Mouse (Mus musculus) ES-Bruce4 (cell line): ENCODE measurements around the gene Foxf1. TPM values are rescaled to one million over a fixed set of nuclear protein-coding genes. Genes with fewer than 3 reads are reported as not detected.

ENCODE experiments used
- H3K27ac ChIP-seq: 2 replicates; pipeline ENCODE4 v1.5.1; 2012; ENCODE audit warnings: low read length, inconsistent platforms; ENCODE audit not compliant: insufficient read depth
- H3K27me3 ChIP-seq: 2 replicates; pipeline ENCODE4 v1.6.1; 2012; ENCODE audit warnings: mild to moderate bottlenecking, low read length, inconsistent platforms; ENCODE audit not compliant: control insufficient read depth, poor library complexity, insufficient read depth, severe bottlenecking
- H3K36me3 ChIP-seq: 2 replicates; pipeline ENCODE4 v1.6.1; 2012; ENCODE audit warnings: inconsistent platforms, mild to moderate bottlenecking, low read length, moderate library complexity; ENCODE audit not compliant: control insufficient read depth, poor library complexity, insufficient read depth, severe bottlenecking
- H3K4me1 ChIP-seq: one replicate; pipeline ENCODE4 v1.8.1; 2011; ENCODE audit warnings: low read length; ENCODE audit not compliant: control insufficient read depth, insufficient read depth
- H3K4me3 ChIP-seq: 2 replicates; pipeline ENCODE4 v1.5.1; 2011; ENCODE audit warnings: low read depth, mild to moderate bottlenecking, low read length
- H3K9ac ChIP-seq: 2 replicates; pipeline ENCODE4 v1.6.1; 2012; ENCODE audit warnings: low read depth, mild to moderate bottlenecking, inconsistent platforms; ENCODE audit not compliant: poor library complexity, severe bottlenecking
- H3K9me3 ChIP-seq: replicated peaks from 2 replicates; pipeline ENCODE4 v1.6.1; 2012; ENCODE audit warnings: mild to moderate bottlenecking, low read length, inconsistent platforms; ENCODE audit not compliant: control insufficient read depth, poor library complexity, insufficient read depth, severe bottlenecking
- CTCF ChIP-seq: IDR thresholded peaks from one replicate; pipeline ENCODE4 v1.8.1; 2011; ENCODE audit warnings: low read depth, low read length
- EP300 ChIP-seq: IDR thresholded peaks from 2 replicates; pipeline ENCODE4 v1.6.1; 2011; ENCODE audit warnings: low read depth, low read length; ENCODE audit not compliant: insufficient read depth
- POLR2A ChIP-seq: IDR thresholded peaks from one replicate; pipeline ENCODE4 v1.8.1; 2011; ENCODE audit warnings: low read length; ENCODE audit not compliant: insufficient read depth
- polyA plus RNA-seq: library from polyadenylated mRNA; stranded (reverse); fragments of >200 nt; gene quantifications from 2 replicates; pipeline ENCODE4 v1.2.4, GENCODE M21; 2011; ENCODE audit warnings: low read depth; ENCODE audit not compliant: missing spikeins, insufficient read depth, insufficient read length

Gene Foxf1
- polyA plus RNA-seq, 1 experiment: 0.33 TPM

DNA sequence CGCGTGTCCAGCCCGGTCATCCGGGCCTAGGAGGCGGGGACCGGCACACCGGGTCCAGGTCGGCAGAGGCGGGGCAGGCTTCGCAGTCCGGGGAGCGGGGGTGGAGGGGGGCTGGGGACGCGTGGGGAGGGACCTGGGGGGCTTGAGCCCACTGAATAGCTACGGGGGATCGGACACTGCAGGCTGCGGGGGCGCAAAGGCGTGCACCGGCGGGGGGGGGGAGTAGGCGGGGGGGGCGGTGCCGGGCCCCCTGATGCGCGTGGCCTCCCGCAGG is 313 bp upstream of the Foxf1 start:
- Histone ChIP-seq H3K4me1 (no peaks in the 10 kb centered on the region), H3K27ac (no peak overlapping the region), H3K36me3 (no peaks in the 10 kb centered on the region), H3K4me3 (peak overlapping the region; percentile 53), H3K27me3 (peaks cover 68% of the 10 kb centered on the region), H3K9ac (peak overlapping the region; percentile 56; the same call in 1 of the 2 replicates), H3K9me3 (no peaks in the 10 kb centered on the region)
- TF ChIP-seq POLR2A: no peak
- TF ChIP-seq CTCF: no peak
- no peak for TF ChIP-seq EP300

DNA sequence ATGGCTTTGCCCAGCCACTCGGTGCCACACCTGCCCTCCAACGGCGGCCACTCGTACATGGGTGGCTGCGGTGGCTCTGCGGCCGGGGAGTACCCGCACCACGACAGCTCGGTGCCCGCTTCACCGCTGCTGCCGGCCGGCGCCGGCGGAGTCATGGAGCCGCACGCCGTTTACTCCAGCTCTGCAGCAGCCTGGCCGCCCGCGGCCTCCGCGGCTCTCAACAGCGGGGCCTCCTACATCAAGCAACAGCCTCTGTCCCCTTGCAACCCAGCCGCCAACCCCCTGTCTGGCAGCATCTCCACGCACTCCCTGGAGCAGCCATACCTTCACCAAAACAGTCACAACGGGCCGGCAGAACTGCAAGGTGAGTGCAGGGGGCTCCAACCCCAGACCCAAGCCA is 825 bp downstream of the Foxf1 start:
- TF ChIP-seq CTCF (no peak), POLR2A (no peak), EP300 (no peak)
- Histone ChIP-seq H3K4me1 (no peaks in the 10 kb centered on the region), H3K4me3 (peak overlapping the region; percentile 38), H3K9me3 (no peaks in the 10 kb centered on the region), H3K27ac (no peak overlapping the region), H3K9ac (no peak overlapping the region), H3K36me3 (no peaks in the 10 kb centered on the region), H3K27me3 (peaks cover 63% of the 10 kb centered on the region)

DNA sequence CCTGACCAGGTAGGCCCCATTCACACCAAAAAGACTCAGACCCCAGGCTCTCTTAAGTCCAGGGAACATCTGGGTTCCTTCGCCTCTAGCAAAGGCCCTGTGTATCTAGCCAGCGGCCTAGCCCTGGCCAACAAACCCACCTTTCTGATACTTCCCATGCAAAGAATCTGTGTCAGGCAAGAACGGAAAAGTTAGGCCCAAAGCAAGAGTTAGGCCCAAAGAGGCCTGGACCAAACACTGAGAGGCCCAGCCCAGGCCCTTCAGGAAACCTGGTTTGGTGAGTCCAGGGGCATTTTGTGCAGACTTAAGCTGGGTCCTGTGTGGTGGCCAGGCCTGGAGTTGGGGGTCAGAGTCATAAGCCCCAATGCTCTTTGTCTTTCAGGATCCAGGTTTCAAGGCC is 1.4 kb downstream of the Foxf1 start:
- no peak overlapping the region for H3K4me3 ChIP-seq
- TF ChIP-seq POLR2A (no peak), EP300 (no peak), CTCF (no peak)
- H3K9ac ChIP-seq: no peak overlapping the region
- H3K27ac ChIP-seq: no peak overlapping the region
- no peaks in the 10 kb centered on the region for H3K4me1 ChIP-seq
- H3K9me3 ChIP-seq: no peaks in the 10 kb centered on the region
- H3K27me3 ChIP-seq: peaks cover 60% of the 10 kb centered on the region
- H3K36me3 ChIP-seq: no peaks in the 10 kb centered on the region

DNA sequence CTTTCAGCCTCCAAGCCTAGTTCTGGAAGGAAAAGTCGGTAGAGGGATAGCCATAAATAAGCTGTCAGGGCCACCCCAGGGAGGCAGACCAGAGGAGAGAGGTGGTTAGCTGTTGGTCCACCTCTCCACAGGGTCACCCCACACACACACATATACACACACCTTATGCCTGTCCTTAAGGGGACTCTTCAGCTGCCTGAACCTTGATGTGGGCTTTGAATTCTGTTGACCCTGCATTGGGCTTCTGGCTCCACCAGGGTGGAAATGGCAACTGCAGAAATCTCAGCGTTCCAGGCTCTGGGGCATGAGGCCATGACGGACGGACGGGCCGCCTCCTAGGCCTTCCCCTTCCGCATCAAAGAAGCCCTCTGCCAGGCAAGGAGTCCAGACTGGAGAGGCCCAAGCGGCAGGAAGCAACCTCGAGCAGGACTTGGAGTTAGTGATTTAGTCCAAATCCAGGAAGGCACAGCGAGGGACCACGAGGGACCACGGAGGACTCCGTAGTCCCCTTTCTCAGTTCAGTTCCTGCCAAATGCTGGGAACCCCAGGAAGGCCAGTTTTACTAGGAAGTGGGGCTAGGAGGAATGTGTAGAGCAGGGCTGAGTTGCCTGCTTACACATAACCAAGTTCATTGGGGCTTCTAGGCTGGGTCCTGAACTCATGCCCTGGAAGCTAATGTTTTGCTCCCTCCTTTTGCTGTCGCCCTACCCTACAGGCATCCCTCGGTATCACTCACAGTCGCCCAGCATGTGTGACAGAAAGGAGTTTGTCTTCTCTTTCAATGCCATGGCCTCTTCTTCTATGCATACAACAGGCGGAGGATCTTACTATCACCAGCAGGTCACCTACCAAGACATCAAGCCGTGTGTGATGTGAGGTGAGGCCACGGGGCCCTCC is 2.1 kb downstream of the Foxf1 start:
- Histone ChIP-seq H3K36me3 (no peaks in the 10 kb centered on the region), H3K9me3 (no peaks in the 10 kb centered on the region), H3K27me3 (peaks cover 53% of the 10 kb centered on the region), H3K4me3 (no peak overlapping the region), H3K9ac (no peak overlapping the region), H3K27ac (no peak overlapping the region), H3K4me1 (no peaks in the 10 kb centered on the region)
- TF ChIP-seq CTCF (no peak), POLR2A (no peak), EP300 (no peak)

DNA sequence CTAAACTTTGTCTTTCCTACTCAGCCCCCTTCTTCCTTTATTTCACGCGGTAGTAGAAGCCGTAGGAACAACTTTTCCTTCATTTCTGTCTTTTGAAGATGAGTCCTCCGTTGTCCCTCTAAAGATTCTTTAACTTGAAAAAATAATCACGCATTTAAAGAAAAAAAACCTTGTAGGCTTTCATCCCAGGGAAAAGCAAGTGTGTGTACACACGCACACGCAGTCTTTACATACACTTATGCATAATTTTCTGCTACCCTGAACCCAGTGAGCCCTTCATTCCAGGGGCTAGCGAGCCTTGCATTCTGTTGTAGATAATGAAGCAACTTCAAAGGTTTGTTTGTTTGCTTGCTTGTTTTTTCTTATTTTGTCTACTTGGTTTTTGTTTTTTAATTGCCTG is 4.1 kb downstream of the Foxf1 start:
- peaks cover 32% of the 10 kb centered on the region for H3K27me3 ChIP-seq
- no peak overlapping the region for H3K27ac ChIP-seq
- H3K4me3 ChIP-seq: no peak overlapping the region

DNA sequence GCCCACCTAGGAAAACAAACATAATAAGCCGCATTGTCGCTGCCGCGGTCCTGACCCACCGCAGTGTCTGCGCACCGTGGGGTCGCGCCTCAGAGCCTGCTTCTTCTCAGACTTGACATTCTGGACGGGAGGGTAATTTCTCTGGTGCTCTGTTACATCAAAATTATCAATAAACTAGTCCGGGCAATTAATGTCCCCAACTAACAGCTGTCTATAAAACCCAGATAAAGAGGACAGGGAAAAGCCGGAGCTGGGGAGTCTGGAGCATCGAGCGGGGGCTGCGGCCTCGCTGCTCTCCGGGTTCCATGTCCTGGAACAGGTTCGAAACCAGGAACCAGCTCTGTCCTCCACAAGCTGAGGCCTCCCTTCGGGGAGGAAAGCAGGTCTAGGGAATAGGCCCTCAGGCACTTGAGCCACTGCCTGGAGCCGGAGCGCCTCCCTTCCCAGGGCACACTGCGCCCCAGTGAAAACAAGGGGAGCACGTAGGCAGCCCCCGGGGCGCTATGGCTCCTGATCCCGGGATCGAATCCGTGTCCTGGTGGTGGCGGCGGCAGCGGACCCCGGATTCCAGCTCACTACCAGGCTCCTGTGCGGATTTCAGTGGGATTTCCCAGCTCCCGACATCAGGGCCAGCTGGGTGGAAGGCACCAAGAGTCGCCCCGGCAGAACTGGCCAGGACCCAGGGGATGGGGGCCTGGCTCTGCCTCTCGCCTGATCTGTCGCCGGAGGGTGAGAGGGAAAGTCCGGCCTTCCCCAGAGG is 4.9 kb downstream of the Foxf1 start:
- H3K9me3 ChIP-seq: no peaks in the 10 kb centered on the region
- peak overlapping the region; percentile 48 for H3K9ac ChIP-seq
- no peak overlapping the region for H3K27ac ChIP-seq
- no peak for TF ChIP-seq POLR2A
- no peak for TF ChIP-seq EP300
- no peak for TF ChIP-seq CTCF
- peaks cover 26% of the 10 kb centered on the region for H3K27me3 ChIP-seq
- peak overlapping the region; percentile 42 for H3K4me3 ChIP-seq
- no peaks in the 10 kb centered on the region for H3K36me3 ChIP-seq
- no peaks in the 10 kb centered on the region for H3K4me1 ChIP-seq

More for the DNA sequence above, 4.1 kb downstream of the Foxf1 start:
- no peaks in the 10 kb centered on the region for H3K4me1 ChIP-seq
- TF ChIP-seq EP300: no peak
- TF ChIP-seq POLR2A: no peak
- no peak for TF ChIP-seq CTCF
- H3K9ac ChIP-seq: no peak overlapping the region
- no peaks in the 10 kb centered on the region for H3K9me3 ChIP-seq
- no peaks in the 10 kb centered on the region for H3K36me3 ChIP-seq
